Mouse (Mus musculus) heart, postnatal 36 days (tissue): ENCODE data around the gene Tspear. TPM values are rescaled to one million over a fixed set of nuclear protein-coding genes. Genes with fewer than 3 reads are reported as not detected.
"Not testable (repeated sequence)": the region's sequence is repeated elsewhere in the genome, so short reads cannot be mapped to it uniquely, and the experiment has no call there.

ENCODE experiments used
- DNase-seq, 2 experiments: peaks; one replicate each; pipeline ENCODE4 v3.0.0; 2021 to 2022
- intact Hi-C: fragments of 180-260 bp; cut with DNase I; formaldehyde crosslinking; loops from one replicate; pipeline ENCODE4 v1.15.1; 2025
- total RNA-seq, 2 experiments: library from RNA; stranded (reverse); gene quantifications; 2 replicates each; pipeline ENCODE4 v1.2.3; 2021

Gene Tspear
- total RNA-seq = not detected

- DNase-seq = no peak
- intact Hi-C loops = no loop called here
These were observed at the start of gene Tspear for GRCm38 (mm10) chr10:77685895-77686664. Tspear (plus strand) TSS chr10:77686569.

GRCm38 (mm10) chr10:77638956-77639355 is 47.4 kb upstream of the Tspear start:
- DNase-seq = no peak
- intact Hi-C loops = no loop called here

GRCm38 (mm10) chr10:77643160-77643559 is 43.2 kb upstream of the Tspear start:
- intact Hi-C loops = no loop called here
- DNase-seq = no peak

GRCm38 (mm10) chr10:77645571-77645970 is 40.8 kb upstream of the Tspear start:
- intact Hi-C loops = no loop called here
- DNase-seq = no peak

GRCm38 (mm10) chr10:77647461-77647860 is 38.9 kb upstream of the Tspear start:
- DNase-seq = no peak
- intact Hi-C loops = loop anchor here (2.0 kb wide), 1 partner anchor 49 kb away; no protein-coding TSS in a partner anchor

- intact Hi-C loops = loop anchor here (2.0 kb wide), 1 partner anchor 49 kb away; no protein-coding TSS in a partner anchor
- DNase-seq = no peak
These were observed 38.5 kb upstream of the Tspear start for GRCm38 (mm10) chr10:77647901-77648300.

GRCm38 (mm10) chr10:77652046-77652445 is 34.3 kb upstream of the Tspear start:
- intact Hi-C loops = no loop called here
- no peak for DNase-seq

GRCm38 (mm10) chr10:77658286-77658994 is 27.9 kb upstream of the Tspear start:
- intact Hi-C loops = no loop called here
- DNase-seq = peak; percentile 34 to 36

GRCm38 (mm10) chr10:77663949-77664665 is 22.3 kb upstream of the Tspear start:
- intact Hi-C loops = no loop called here
- DNase-seq = no peak

GRCm38 (mm10) chr10:77666342-77666741 is 20.0 kb upstream of the Tspear start:
- DNase-seq = no peak
- intact Hi-C loops = no loop called here

GRCm38 (mm10) chr10:77667402-77667801 is 19.0 kb upstream of the Tspear start:
- DNase-seq = no peak
- intact Hi-C loops = no loop called here

- no peak for DNase-seq
- intact Hi-C loops = no loop called here
These were observed 15.7 kb upstream of the Tspear start for GRCm38 (mm10) chr10:77670710-77671109.

GRCm38 (mm10) chr10:77671519-77671918 is 14.8 kb upstream of the Tspear start:
- intact Hi-C loops = no loop called here
- no peak for DNase-seq

- intact Hi-C loops = no loop called here
- no peak for DNase-seq
These were observed 12.6 kb upstream of the Tspear start for GRCm38 (mm10) chr10:77673765-77674164.

- intact Hi-C loops = no loop called here
- no peak for DNase-seq
These were observed 8.8 kb upstream of the Tspear start for GRCm38 (mm10) chr10:77677562-77677961.

- intact Hi-C loops = no loop called here
- DNase-seq = no peak
These were observed 3.4 kb upstream of the Tspear start for GRCm38 (mm10) chr10:77682994-77683393.

- no peak for DNase-seq
- intact Hi-C loops = no loop called here
These were observed 2.2 kb upstream of the Tspear start for GRCm38 (mm10) chr10:77684181-77684580.

- intact Hi-C loops = no loop called here
- no peak for DNase-seq
These were observed 652 bp downstream of the Tspear start for GRCm38 (mm10) chr10:77687021-77687420.

GRCm38 (mm10) chr10:77690356-77690807 is 4.0 kb downstream of the Tspear start, which contains the start of gene Gm19402:
Gm19402 (minus strand) TSS chr10:77690757.
- DNase-seq, intact Hi-C loops: not testable (repeated sequence)

- DNase-seq = no peak
- intact Hi-C loops = no loop called here
These were observed 10.8 kb downstream of the Tspear start, which contains the start of gene Gm9508 for GRCm38 (mm10) chr10:77697133-77697532. Gm9508 (minus strand) TSS chr10:77697233.

GRCm38 (mm10) chr10:77706326-77706725 is 20.0 kb downstream of the Tspear start, which contains the start of gene Gm10272:
Gm10272 (plus strand) TSS chr10:77706626.
- no peak for DNase-seq
- intact Hi-C loops = no loop called here
